In the genomic region with DNA sequence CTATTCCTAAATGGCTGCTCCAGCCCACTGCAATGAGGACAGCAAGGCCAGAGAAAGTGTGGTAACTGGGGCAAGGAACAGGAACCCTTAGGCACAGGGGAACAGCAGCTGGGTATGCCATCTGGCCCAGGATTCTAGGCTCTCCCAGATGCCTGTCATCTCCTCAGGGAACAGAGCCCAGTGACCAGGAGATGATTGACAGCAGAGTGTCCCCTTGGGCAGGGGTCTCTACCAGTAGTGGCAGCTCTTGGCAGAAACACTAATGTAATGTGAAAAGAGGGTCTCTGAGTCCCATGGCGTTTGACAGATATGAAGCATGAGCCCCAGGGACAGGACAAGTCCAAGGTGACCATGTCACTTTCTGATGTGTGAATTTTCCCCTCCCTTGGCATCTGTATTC, we compare ENCODE assay signal across 23 mouse cellular contexts.
"Had no signal": no experiment of that assay in that cellular context is flagged by ENCODE, and none has a peak within 500 bp of the region (broad histone marks: within the 10 kb centered on the region; RNA-seq: fewer than 3 reads in every experiment).

No protein-coding gene starts in this region.

- H3K27ac ChIP-seq: gastrocnemius, adult 2 months; heart, adult 2 months; heart, embryonic 13.5 days; heart, embryonic 15.5 days; hindbrain, embryonic 10.5 days; hindbrain, embryonic 12.5 days; hindbrain, embryonic 14.5 days; intestine, embryonic 15.5 days; limb, embryonic 10.5 days; limb, embryonic 12.5 days; liver, embryonic 13.5 days had no signal

- ATAC-seq: hindbrain, embryonic 16.5 days; inflammation-experienced regulatory T-cells, adult 6 months; intestine, embryonic 15.5 days; intestine, postnatal 0 days had no signal

- H3K4me3 ChIP-seq: gastrocnemius, adult 2 months; heart, adult 2 months; heart, embryonic 13.5 days; heart, embryonic 15.5 days; hindbrain, embryonic 10.5 days; hindbrain, embryonic 12.5 days; intestine, embryonic 15.5 days; limb, embryonic 10.5 days; limb, embryonic 12.5 days; liver, embryonic 13.5 days had no signal

- DNase-seq: gastrocnemius, adult 2 months; gastrocnemius, postnatal 10 days; gastrocnemius, postnatal 25 days; heart, adult 2 months; heart, postnatal 14 days; heart, postnatal 4 days; kidney, adult 18-20 months; kidney, adult 8-10 months; kidney, postnatal 10 days; kidney, postnatal 4 days; liver; liver, embryonic 13.5 days had no signal
